Mouse (Mus musculus): ENCODE results near the gene Olfr1126.
"Not testable (repeated sequence)": the region's sequence is repeated elsewhere in the genome, so short reads cannot be mapped to it uniquely, and the experiment has no call there.

Olfr1126 gene

DNA sequence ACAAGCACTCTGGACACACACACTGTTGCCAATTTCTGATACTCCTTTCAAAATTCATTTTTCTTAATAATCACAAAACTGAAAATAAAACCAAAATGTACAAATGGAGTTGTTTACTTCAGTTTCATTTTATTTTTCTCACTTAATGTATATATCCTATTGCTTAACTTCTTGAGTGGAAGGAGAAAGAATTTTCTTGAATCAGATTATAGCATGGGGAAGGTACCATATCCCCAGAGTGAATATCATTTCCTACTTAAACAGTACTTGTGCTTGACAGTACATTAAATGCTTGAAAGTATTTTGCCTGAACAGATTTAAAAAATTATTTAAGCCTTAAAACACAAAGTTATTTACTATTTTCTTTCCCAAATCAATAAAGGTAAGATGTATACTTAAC, at the start of gene Olfr1126:
Gene Olfr1126, plus strand, starts transcription at position 301 of the 400 bp plus-strand sequence.
- DNase-seq, result no peak

DNA sequence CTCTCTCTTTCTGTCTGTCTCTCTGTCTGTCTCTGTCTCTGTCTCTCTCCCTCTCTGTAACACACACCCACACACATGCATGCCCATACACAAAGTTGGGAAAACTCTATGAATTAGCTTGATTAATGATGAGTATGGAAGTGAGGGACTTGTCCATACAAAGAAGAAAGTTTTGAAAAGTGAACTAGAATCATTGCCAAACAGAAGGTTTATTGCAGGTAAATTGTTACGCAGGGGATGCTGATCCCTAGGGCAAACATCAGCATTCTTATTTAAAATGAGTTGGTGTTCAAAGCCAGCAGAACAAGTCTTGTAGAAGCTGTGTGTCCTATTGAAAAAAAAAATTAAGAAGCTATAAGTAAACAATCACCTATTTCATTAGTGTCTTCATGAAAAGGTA, 37.4 kb upstream of the Olfr1126 start, which contains the start of gene Olfr1123:
Gene Olfr1123, plus strand, starts transcription at position 301 of the 400 bp plus-strand sequence.
- no peak for DNase-seq

DNA sequence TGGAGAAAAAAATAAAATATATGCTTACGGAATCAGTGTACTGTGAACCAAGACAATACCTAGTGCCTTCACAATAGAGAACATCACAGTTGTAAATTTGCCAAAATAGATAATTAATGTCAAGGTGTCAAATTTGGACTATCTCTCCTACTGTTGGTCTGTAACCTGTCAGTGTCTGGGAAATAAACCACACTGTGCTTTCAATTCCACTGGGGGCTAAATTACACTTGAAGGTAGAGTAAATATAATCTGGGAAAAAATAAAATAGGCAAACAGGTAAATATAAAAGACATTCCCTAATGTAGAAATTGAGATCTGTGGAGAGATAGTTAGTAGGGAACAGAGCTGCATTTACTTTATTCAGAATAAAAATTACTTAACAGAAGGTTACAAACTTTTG, 23.8 kb upstream of the Olfr1126 start, which contains the start of gene Olfr1124:
Gene Olfr1124, plus strand, starts transcription at position 301 of the 400 bp plus-strand sequence.
- no peak for DNase-seq

DNA sequence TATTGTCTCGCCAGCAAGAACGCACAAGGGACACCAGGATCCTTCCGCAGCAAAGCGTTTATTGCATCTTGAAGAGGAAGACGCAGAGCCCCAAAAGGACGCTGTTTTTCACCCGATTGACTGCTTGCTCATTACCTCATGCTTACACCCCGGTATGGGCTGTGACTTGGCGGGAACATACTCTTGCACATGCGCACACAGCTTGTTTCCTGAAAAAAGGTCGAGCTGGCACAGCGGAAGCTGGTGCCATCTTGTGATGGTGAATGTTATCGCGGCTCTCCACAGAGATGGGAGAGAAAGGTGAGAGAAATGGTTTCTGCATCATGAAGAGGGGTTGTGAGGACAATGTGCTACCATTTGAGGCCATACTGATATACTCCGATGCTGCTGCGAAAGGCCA, 16.0 kb upstream of the Olfr1126 start:
- no peak for DNase-seq

DNA sequence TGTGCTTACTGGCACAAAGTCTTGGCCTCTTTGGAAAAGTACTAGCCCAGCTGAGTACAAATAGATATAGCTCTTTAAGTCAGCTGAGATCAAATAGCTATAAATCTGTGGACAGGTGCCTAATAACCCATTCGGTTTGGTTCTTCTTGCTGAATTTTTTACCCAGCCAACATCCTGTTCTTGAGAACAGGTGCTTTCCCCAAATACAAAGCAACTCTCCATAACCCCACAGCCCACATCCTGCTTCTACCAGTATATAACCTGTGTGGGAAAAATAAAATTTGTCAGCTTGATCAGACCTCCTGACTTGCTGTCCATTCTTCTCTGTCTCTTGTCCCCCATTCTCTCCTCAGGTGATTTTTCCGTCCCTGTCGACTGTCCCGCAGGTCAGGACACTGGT, 8.0 kb downstream of the Olfr1126 start:
- DNase-seq, result no peak

DNA sequence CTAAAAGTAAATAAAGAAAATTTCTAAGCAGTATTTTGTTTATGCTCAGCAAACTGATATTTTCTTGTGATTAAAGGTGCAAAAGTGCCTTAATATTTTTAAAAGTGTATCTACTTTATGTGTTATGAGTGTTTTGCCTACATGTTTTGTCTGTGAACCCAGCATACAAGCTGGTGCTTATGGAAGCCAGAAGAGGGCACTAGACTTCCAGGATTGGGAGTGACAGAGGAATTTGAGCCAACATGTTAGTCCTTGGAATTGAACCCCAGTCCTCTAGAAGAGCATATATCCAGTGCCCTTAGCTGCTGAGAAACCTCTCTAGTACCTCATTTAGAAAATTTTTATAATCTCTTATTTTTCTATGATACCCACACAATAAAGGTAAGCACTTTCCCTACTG, 26.4 kb downstream of the Olfr1126 start:
- no peak for DNase-seq

DNA sequence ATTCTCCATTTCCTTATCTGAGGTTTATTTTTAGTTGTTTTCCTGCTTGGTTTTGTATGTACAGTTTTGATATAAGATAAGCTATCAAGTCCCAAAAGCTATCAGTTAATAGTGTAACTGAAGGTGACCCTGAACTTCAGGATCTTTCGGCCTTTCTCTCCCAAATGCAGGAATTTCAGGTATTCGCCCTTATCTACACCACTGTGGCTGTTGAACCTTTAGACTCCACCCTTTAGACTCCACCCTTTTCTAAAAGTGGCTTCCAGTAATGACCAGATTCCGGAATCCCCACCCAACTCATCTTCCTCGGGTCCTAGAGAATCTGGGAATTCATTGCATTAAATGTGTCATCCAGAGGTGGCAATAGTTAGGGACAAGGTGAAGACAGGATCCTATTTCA, 27.4 kb downstream of the Olfr1126 start:
- DNase-seq, result no peak

DNA sequence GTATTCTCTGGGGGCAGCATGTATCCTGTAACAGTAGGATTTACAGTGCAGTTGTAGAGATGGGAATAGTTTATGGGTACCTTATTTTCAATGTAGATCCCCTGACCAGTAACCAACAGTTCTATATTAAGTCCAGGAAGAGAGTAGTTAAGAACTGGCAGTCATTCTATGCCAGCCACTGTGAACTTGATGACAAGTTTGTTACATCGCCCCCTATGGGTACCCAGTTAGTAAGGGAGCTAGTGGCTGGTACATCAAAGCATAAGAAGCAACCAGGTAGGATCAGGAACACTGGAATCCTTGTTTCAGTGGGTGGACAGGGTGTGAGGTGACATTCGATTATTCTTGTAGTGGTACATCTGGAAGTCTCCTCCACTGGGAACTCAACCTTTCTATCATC, 28.5 kb downstream of the Olfr1126 start:
- DNase-seq, result no peak

DNA sequence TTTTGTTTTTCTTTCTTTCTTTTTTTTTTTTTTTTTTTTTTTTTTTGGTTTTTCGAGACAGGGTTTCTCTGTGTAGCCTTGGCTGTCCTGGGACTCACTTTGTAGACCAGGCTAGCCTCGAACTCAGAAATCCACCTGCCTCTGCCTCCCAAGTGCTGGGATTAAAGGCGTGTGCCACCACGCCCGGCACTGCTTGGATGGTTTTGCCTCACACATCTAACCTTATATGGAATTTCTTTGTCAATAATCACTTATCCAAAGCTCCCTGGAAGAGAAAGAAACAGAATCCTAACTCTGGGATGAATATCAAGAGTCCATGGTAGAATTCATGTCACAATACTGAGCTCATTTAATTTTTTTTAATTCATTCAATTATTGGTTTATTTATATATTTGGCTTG, 43.2 kb downstream of the Olfr1126 start, which contains the start of gene Pramel7:
Gene Pramel7, minus strand, starts transcription at position 101 of the 400 bp plus-strand sequence.
- DNase-seq, result not testable (repeated sequence)

DNA sequence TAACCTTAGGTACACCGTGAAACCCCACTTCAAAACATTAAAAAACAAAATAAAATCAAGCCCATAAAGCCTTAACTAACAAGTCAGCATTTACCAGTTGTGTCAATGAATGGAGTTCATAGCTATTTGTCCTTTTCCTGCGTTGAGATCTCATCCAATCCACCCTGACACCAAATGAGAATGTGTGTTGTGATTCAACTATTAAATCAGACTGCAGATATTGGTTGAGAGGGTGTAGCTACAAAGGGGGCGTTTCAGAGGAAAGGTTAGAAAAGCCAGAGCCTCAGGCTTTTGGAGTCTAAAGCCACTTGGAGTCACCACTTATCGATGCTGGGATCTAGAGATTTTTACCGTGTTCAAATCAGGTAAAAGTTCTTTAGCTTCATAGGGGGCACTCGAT, 52.5 kb downstream of the Olfr1126 start, which contains the start of gene Pramel6:
Gene Pramel6, plus strand, starts transcription at position 301 of the 400 bp plus-strand sequence.
- no peak for DNase-seq

All from kidney, postnatal 4 days (tissue).